Mouse (Mus musculus): ENCODE measurements around the gene Zfp423.
"Not testable (repeated sequence)": the region's sequence is repeated elsewhere in the genome, so short reads cannot be mapped to it uniquely, and the experiment has no call there.

Zfp423 gene

GRCm38 (mm10) chr8:87904108-87904507, 55.3 kb downstream of the Zfp423 start:
- no peak for DNase-seq (ENCODE audit: low spot score in 2 of 2)

- no peak for DNase-seq (ENCODE audit: low spot score in 2 of 2)
Measured at GRCm38 (mm10) chr8:87895203-87896041, 64.0 kb downstream of the Zfp423 start.

GRCm38 (mm10) chr8:87894287-87894686, 65.1 kb downstream of the Zfp423 start:
- no peak for DNase-seq (ENCODE audit: low spot score in 2 of 2)

- DNase-seq (ENCODE audit: low spot score in 2 of 2), result no peak
Measured at GRCm38 (mm10) chr8:87893547-87893946, 65.8 kb downstream of the Zfp423 start.

GRCm38 (mm10) chr8:87892891-87893290, 66.5 kb downstream of the Zfp423 start:
- DNase-seq (ENCODE audit: low spot score in 2 of 2), result no peak

- no peak for DNase-seq (ENCODE audit: low spot score in 2 of 2)
Measured at GRCm38 (mm10) chr8:87891884-87892283, 67.5 kb downstream of the Zfp423 start.

- DNase-seq (ENCODE audit: low spot score in 2 of 2), result no peak
Measured at GRCm38 (mm10) chr8:87887956-87888355, 71.4 kb downstream of the Zfp423 start.

GRCm38 (mm10) chr8:87881088-87881487, 78.3 kb downstream of the Zfp423 start:
- no peak for DNase-seq (ENCODE audit: low spot score in 2 of 2)

GRCm38 (mm10) chr8:87875852-87876251, 83.5 kb downstream of the Zfp423 start:
- DNase-seq (ENCODE audit: low spot score in 2 of 2), result no peak

- DNase-seq (ENCODE audit: low spot score in 2 of 2), result no peak
Measured at GRCm38 (mm10) chr8:87875452-87875851, 83.9 kb downstream of the Zfp423 start.

- DNase-seq (ENCODE audit: low spot score in 2 of 2), result no peak
Measured at GRCm38 (mm10) chr8:87872987-87873550, 86.3 kb downstream of the Zfp423 start.

GRCm38 (mm10) chr8:87872356-87872930, 87.0 kb downstream of the Zfp423 start:
- DNase-seq (ENCODE audit: low spot score in 2 of 2), result no peak

GRCm38 (mm10) chr8:87866586-87866985, 92.8 kb downstream of the Zfp423 start:
- no peak for DNase-seq (ENCODE audit: low spot score in 2 of 2)

- DNase-seq (ENCODE audit: low spot score in 2 of 2), result no peak
Measured at GRCm38 (mm10) chr8:87864236-87864635, 95.2 kb downstream of the Zfp423 start.

- no peak for DNase-seq (ENCODE audit: low spot score in 2 of 2)
Measured at GRCm38 (mm10) chr8:87863128-87863527, 96.3 kb downstream of the Zfp423 start.

GRCm38 (mm10) chr8:87861718-87862117, 97.7 kb downstream of the Zfp423 start:
- DNase-seq (ENCODE audit: low spot score in 2 of 2), result no peak

- no peak for DNase-seq (ENCODE audit: low spot score in 2 of 2)
Measured at GRCm38 (mm10) chr8:87860905-87861304, 98.5 kb downstream of the Zfp423 start.

- DNase-seq (ENCODE audit: low spot score in 2 of 2), result no peak
Measured at GRCm38 (mm10) chr8:87851871-87852270, 107.5 kb downstream of the Zfp423 start.

- DNase-seq (ENCODE audit: low spot score in 2 of 2), result no peak
Measured at GRCm38 (mm10) chr8:87851380-87851779, 108.0 kb downstream of the Zfp423 start.

GRCm38 (mm10) chr8:87848836-87849235, 110.6 kb downstream of the Zfp423 start:
- no peak for DNase-seq (ENCODE audit: low spot score in 2 of 2)

GRCm38 (mm10) chr8:87847796-87848195, 111.6 kb downstream of the Zfp423 start:
- no peak for DNase-seq (ENCODE audit: low spot score in 2 of 2)

- not testable (repeated sequence) for DNase-seq (ENCODE audit: low spot score in 2 of 2)
Measured at GRCm38 (mm10) chr8:87842096-87842495, 117.3 kb downstream of the Zfp423 start.

- no peak for DNase-seq (ENCODE audit: low spot score in 2 of 2)
Measured at GRCm38 (mm10) chr8:87837266-87837665, 122.1 kb downstream of the Zfp423 start.

Measured in thymus, postnatal 10 days (tissue).